Mouse (Mus musculus) ovary, postnatal 10 days (tissue): ENCODE results near the gene Prr23a2.
"Not testable (repeated sequence)": the region's sequence is repeated elsewhere in the genome, so short reads cannot be mapped to it uniquely, and the experiment has no call there.

Source experiments
- DNase-seq: peaks from one replicate; pipeline ENCODE4 v3.0.0; 2022; ENCODE audit warnings: low spot score

Gene Prr23a2

DNA sequence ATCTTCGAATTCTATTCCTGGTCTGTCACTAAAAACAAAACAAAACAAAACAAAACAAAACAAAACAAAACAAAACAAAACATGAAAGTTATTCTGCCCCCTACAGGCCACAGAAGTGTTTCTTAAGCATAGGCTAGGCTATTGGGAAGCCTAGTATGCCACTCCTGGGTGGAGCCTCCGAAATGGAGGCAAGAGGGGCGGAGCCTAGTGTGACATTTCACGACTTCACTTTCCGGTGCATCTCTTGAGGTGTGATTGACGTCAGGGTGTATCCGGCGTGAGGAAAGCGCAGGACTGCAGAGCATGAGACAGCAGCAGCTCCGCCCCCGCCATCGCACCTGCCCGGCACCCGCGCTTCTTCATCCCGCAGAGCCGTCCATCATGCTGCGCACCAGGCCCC lies at the start of gene Prr23a2:
Gene Prr23a2 (plus strand): TSS at position 285 of the 400 bp plus-strand sequence.
- DNase-seq = no peak

DNA sequence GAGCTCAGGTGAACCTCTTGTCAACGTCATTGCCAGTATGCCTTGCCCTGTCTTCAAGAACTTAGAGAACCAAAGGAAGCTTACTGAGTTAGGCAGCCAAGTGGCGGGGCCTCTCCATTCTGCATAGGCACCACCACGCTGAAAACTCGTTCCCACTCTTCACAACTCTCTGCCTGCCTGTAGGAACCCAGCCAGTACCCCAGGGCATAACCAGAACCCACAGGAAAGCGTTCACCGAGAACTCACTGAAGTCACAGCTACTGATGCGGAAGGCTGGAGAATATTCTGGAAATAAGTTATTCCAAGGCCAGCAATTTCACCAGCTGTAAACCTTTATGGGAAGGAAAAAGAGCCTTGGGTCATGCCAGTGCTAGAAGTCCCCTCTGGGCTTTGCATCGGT lies 48.7 kb upstream of the Prr23a2 start:
- DNase-seq = no peak

DNA sequence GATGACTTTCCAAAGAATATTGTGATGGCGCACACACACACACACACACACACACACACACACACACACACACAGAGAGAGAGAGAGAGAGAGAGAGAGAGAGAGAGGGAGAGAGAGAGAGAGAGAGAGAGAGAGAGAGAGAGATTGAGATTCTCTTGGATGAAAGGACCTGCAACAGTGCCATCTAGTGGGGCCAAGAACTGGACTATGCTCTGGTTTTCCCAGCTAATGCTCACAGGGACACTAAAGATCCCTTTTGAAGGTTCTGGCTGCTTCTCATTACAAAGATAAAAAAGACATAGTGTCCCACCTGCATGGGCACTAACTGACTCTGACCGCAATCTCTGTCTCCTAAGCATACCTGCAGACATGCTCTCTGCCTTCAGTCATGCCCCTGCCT lies 46.8 kb upstream of the Prr23a2 start:
- not testable (repeated sequence) for DNase-seq

DNA sequence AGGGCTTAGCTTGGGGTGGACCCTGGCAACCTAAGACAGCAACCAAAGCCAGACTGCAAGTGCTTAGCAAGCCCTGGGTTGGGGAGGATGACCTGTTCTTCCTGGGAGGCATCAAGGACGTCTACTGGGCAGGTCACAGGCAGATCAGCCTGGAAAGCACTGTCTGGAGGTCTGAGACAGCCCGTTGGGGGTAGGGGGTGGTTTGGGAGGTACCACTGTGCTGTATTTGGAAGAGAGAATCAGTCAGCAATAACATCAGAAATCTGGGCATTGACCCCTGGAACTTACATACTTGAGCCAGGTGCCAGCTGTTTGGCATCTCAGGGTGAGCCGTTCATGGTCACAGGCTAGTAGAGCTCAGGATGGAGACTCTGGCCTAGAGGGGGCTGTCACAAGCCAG lies 40.2 kb upstream of the Prr23a2 start:
- DNase-seq = no peak

DNA sequence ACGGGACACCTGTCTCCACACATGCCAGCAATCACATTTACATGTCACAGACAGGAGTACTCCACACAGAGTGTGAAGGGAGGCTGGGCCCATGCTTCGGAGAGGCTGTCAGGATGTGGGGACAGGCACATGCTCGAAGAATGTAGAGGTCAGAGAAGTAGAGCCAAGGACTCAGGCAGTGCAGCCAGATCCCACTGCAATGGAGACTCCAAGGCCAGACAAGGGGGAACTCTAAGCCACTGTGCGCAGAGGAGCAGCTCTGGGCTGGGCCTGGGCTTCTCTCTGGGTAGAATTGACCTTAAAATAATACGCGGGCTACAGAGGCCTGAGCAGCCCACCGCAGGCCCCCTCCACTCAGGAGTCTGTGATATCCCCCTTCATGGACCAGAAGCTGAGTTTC lies 38.7 kb upstream of the Prr23a2 start:
- DNase-seq = no peak

DNA sequence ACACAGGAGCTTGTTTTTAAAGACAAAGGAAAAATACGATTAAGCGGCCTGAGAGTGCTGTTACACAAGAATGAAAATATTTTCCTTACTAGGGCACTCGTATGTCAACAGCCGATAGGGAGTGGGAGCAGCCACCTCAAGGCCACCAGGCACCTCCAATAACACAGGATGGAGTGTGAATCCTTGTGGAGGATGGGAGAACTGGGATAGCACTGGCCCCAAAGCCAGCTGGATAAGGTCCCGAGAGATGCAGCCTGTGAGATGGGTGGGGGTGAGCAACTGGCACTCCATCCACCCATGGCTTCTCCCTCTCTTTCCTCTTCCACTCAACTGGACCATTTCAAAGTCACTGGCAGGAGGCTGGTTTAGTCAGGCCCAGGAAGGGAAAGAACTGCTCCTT lies 37.3 kb upstream of the Prr23a2 start:
- DNase-seq = no peak

DNA sequence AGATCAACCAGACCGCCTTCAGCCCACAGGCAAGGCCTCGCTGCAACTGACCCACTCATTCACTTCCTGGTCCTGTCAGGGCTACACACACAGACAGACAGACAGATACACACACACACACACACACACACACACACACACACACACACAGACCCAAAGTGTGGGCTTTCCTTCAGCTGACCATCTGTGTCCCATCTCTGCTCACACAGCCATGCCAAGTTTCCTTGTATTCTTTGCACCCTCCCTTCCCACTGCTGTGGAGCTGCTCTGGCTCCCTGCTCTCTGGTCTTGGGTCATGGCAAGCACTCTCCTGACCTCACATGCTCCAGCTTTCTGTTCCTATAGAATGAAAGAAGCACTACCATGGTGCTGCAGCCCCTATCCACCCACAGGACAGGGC lies 36.8 kb upstream of the Prr23a2 start:
- no peak for DNase-seq

DNA sequence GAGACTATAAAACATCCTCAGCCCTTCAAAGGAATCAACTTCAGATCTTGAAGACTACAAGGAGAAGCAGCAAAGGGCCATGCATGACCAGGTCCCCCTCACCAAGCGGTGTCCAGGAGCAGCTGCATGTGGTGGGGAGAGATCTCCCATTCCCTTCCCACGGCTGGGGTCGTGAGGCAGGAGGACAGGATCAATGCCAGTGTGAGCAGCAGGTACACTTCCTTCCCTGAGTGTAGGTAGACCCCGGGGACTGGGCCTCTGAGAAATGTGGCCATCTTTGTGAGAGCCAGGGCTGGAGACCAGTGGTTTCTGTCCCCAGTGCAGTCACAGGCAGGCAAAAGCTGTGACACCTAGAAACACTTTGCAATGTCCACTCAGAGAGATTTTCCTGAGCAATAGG lies 35.8 kb upstream of the Prr23a2 start:
- DNase-seq = no peak

DNA sequence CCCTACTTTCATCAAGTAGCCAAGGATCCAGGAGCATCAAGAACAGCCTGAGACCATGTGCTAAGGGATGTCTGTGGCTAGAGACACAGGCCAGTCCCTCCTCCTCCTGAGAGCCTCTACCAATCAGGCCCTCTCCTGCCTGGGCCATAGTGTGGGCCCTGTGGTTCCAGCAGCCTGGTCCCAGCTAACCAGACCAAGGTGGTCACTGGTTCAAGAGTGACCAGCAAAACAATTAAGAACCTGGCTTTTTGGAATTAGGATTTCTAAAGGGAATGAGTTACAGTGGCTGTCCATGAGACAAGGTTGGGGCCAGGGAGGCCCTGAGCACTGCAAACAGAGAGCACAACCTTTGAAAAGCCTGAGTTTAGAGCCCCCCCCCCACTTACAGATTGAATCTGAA lies 35.2 kb upstream of the Prr23a2 start:
- no peak for DNase-seq

DNA sequence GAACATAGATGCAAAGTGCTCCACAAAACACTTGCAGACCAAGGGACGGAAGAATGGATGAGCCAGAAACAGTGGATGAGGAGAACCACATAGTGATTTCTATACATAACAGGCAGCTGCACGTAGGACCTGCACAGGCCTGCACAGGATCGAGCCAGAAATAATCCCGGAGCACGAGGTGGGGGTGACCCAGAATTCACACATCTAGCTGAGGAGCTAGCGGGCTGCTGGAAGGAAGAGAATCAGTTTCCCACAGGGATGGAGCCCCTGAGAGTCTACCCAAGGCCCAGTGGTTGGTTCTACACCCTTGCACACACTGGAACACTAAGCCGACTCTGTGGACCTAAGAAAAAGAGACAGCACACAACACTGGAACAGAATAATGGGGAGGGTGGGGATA lies 32.5 kb upstream of the Prr23a2 start:
- no peak for DNase-seq

DNA sequence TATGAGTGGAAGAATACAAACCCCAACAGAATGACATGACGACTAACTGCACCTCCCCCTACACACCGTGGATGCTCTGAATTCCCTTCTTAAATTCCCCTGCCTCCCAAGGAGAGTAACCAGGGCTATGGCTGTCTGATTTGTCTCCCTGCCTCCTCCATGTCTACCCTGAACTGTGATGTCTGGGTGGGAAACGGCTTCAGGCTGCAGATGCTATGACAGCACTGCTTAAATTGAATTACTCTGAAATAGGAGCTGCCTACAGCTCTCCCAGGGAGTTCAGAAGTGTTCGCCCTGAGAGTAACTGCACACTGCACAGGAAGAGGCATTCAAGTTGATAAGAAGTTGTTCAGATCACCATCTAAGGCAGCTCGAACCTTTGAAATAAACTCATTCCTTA lies 26.8 kb upstream of the Prr23a2 start:
- no peak for DNase-seq

DNA sequence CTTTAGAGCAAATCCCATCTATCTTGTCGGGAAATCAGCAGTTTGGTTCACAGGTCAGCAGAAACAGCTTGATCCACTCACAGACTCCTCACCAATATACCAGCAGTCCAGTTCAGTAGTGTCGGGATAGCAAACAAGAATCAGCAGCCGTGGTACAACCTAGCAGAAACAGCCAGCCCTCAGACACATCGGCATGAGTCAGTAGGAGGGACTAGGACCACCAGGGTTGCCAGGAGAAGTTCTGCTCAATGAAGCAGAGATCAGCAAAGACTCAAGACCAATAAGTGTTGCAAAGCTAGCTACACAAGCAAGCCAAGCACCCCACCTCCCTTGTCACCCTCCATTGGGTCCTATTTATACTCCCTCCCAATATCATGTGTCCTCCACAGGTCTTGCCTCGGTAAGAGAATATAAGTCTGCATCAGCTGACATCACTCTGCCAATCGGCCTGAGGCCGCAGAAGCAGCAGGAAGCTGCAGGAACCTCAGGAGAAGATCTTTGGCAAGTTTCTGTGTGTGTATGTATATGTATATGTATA lies 18.7 kb upstream of the Prr23a2 start:
- DNase-seq = no peak

DNA sequence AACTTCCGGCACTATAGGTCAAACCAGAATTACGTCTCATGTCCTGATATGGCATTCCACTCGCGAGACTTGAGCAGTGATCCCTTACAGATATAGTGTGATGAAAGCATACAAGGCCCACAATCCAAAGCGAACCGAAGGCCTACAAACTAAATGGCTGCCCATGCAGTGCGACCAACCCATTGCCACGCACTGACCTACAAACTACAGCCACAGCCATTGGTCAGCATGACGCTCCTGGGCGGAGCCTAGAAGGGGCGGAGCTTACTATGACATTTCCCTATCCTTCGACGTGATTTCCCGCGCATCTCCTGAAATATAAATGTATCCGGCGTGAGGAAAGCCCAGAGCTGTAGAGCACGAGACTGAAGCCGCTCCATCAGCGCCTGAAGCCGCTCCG lies 14.2 kb upstream of the Prr23a2 start, which contains the start of gene Prr23a1:
Gene Prr23a1 (plus strand): TSS at position 387 of the 400 bp plus-strand sequence.
- no peak for DNase-seq

DNA sequence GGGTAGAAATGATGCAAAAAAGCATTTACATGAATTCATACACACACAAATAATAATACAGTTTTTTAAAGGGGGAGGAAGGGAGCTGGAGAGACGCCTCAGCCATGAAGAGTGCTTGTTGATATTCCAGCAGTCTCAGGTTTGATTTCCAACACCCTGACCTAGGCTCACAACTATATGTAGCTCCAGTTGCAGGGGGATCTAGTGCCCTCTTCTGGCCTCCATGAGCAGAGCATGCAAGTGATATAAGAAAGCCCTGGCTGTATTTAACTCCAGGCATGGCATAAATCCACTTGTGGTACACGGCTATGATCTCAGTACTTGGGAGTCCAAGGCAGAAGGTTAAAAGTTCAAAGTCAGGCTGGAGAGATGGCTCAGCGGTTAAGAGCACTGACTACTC lies 7.2 kb downstream of the Prr23a2 start:
- no peak for DNase-seq

DNA sequence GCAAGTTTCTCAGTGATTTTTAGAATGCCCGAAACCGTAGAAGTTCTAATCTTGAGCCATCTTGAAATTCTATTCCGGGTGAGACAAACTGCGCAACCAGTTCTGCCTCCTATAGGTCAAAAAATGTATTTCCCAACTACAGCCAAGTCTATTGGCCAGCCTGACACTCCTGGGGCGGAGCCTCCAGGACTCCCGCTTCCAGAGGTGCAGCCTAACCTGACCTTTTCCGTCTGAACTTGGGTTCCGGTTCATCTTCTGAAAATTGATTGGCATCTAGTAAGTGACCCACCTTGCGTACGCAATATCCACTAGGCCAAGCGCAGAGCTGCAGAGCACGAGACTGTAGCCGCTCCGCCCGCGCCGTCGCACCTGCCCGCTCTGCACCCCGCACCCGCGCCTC lies 8.3 kb downstream of the Prr23a2 start, which contains the start of gene Prr23a3:
Gene Prr23a3 (plus strand): TSS at position 197 of the 400 bp plus-strand sequence.
- DNase-seq = no peak

DNA sequence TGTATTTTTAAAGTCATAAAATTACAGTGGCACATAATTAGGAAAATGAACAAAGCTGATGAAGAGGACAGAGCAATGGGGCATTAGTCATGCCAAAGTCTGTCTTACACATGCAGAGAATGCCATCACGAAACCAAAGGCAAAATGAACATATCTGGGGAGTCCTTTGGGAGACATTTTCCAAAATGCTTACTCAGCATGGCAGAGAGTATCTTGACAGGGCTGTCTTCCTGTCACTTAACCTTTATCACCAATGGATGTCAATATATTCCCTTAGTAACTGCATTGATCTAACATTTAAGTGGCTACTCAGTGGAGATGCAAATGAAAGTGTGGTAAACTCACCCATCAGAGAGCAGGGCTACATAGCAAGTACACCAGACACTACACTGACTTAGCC lies 45.2 kb downstream of the Prr23a2 start:
- DNase-seq = no peak

DNA sequence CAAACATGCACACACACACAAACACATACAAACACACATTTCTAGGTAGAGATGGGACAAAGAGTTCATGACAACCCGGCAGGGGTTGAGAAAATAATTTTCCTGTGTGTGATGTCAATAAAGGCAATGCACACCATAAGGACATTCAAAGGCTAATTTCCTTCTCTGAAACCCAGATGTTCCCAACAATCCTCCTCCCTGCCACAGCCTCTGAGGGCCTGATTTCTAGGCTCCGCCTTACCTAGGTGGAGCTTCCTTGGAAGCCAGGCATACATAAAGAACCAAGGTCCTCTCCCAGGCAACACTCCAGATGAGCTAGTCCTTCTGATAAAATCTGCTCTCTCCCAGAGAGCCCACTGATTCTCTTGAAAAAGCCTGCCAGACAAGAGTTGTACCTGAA lies 46.5 kb downstream of the Prr23a2 start, which contains the start of gene 7420426K07Rik:
Gene 7420426K07Rik (plus strand): TSS at position 301 of the 400 bp plus-strand sequence.
- no peak for DNase-seq
